Mouse (Mus musculus) stomach, postnatal 0 days (tissue): ENCODE data around the gene Bach2.

Source experiments
- CTCF ChIP-seq: IDR thresholded peaks from 2 replicates; pipeline ENCODE4 v1.5.1; 2016; ENCODE audit warnings: antibody characterized with exemption, low read depth, mild to moderate bottlenecking, moderate library complexity
- EP300 ChIP-seq: optimal IDR thresholded peaks from 2 replicates; pipeline ENCODE3; 2016; ENCODE audit warnings: antibody characterized with exemption

GRCm38 (mm10) chr4:32351236-32351635, 112.6 kb downstream of the Bach2 start:
- TF ChIP-seq CTCF, result no peak
- no peak for TF ChIP-seq EP300
